Mouse (Mus musculus) liver, embryonic 11.5 days (tissue): ENCODE data around the gene Slc12a8. TPM values are rescaled to one million over a fixed set of nuclear protein-coding genes. Genes with fewer than 3 reads are reported as not detected.

Experiments
- ATAC-seq: fragments of 200-750 bp; cut with Nextera tagmentation; replicated peaks from 2 replicates; pipeline ENCODE4 v1.8.0; 2017; ENCODE audit warnings: moderate number of reproducible peaks, mild to moderate bottlenecking, moderate TSS enrichment, moderate library complexity; ENCODE audit not compliant: low FRiP score
- DNase-seq: peaks from one replicate; pipeline ENCODE4 v3.0.0-alpha.2; 2017; ENCODE audit warnings: low spot score
- H3K27ac ChIP-seq: fragments of 300-500 bp; sonication (generic); 2 replicates; pipeline ENCODE4 v1.5.1; 2014; ENCODE audit warnings: mild to moderate bottlenecking, low read depth, low read length, control low read depth
- H3K27me3 ChIP-seq: fragments of 300-500 bp; sonication (generic); replicated peaks from 2 replicates; pipeline ENCODE4 v1.6.1; 2014; ENCODE audit warnings: low read length, mixed read lengths; ENCODE audit not compliant: control insufficient read depth, insufficient read depth
- H3K36me3 ChIP-seq: fragments of 300-500 bp; sonication (generic); 2 replicates; pipeline ENCODE4 v1.6.1; 2014; ENCODE audit warnings: mild to moderate bottlenecking, low read length, moderate library complexity, mixed read lengths; ENCODE audit not compliant: control insufficient read depth, insufficient read depth
- H3K4me1 ChIP-seq: fragments of 300-500 bp; sonication (generic); replicated peaks from 2 replicates; pipeline ENCODE4 v1.6.1; 2014; ENCODE audit warnings: low read length, mixed read lengths; ENCODE audit not compliant: control insufficient read depth, insufficient read depth
- H3K4me2 ChIP-seq: fragments of 300-500 bp; sonication (generic); 2 replicates; pipeline ENCODE4 v1.6.1; 2014; ENCODE audit warnings: mild to moderate bottlenecking, control low read depth, moderate library complexity
- H3K4me3 ChIP-seq: fragments of 300-500 bp; sonication (generic); 2 replicates; pipeline ENCODE4 v1.5.1; 2014; ENCODE audit warnings: low read depth, low read length, control low read depth
- H3K9ac ChIP-seq: fragments of 300-500 bp; sonication (generic); 2 replicates; pipeline ENCODE4 v1.6.1; 2014; ENCODE audit warnings: low read depth, low read length, control low read depth
- H3K9me3 ChIP-seq: fragments of 300-500 bp; sonication (generic); 2 replicates; pipeline ENCODE4 v1.6.1; 2016; ENCODE audit warnings: low read length, inconsistent platforms, mixed read lengths; ENCODE audit not compliant: control insufficient read depth
- WGBS: fragments of 180-500 bp; shearing (Covaris S2); extraction: QIAGEN DNeasy Blood & Tissue Kit; methylation state at CpG from one replicate; pipeline ENCODE4 v1.1.7; 2014; 5-methylcytosine and 5-hydroxymethylcytosine counted together
- polyA plus RNA-seq: library from polyadenylated mRNA; unstranded; fragments of >200 nt; fragmentation: Nextera tagmentation; extraction: Ambion mirVana; gene quantifications from 2 replicates; pipeline ENCODE4 v1.2.1, GENCODE M21; 2014

Gene Slc12a8
- polyA plus RNA-seq, 1 experiment from 2014 or later = 0.16 TPM

GRCm38 (mm10) chr16:33529502-33530454, 12.7 kb downstream of the Slc12a8 start:
- Histone ChIP-seq H3K4me3 (no peak overlapping the region), H3K27ac (no peak overlapping the region), H3K36me3 (no peaks in the 10 kb centered on the region), H3K27me3 (no peaks in the 10 kb centered on the region), H3K4me2 (no peak overlapping the region), H3K9ac (no peak overlapping the region), H3K9me3 (no peaks in the 10 kb centered on the region), H3K4me1 (no peaks in the 10 kb centered on the region)
- ATAC-seq (no peak), DNase-seq (no peak)
- WGBS = 67% methylated on average over 11 of the region's 11 CpGs

GRCm38 (mm10) chr16:33531184-33531583, 14.1 kb downstream of the Slc12a8 start:
- H3K4me2 ChIP-seq = no peak overlapping the region
- no peaks in the 10 kb centered on the region for H3K36me3 ChIP-seq
- no peak overlapping the region for H3K9ac ChIP-seq
- H3K27me3 ChIP-seq = no peaks in the 10 kb centered on the region
- DNase-seq (no peak), ATAC-seq (no peak)
- no peak overlapping the region for H3K4me3 ChIP-seq
- H3K9me3 ChIP-seq = no peaks in the 10 kb centered on the region
- WGBS = 60% methylated on average over 8 of the region's 8 CpGs
- H3K4me1 ChIP-seq = no peaks in the 10 kb centered on the region
- H3K27ac ChIP-seq = no peak overlapping the region

GRCm38 (mm10) chr16:33536456-33536855, 19.3 kb downstream of the Slc12a8 start:
- H3K27me3 ChIP-seq = no peaks in the 10 kb centered on the region
- WGBS = 68% methylated on average over 8 of the region's 8 CpGs
- DNase-seq = no peak
- H3K27ac ChIP-seq = no peak overlapping the region
- no peak for ATAC-seq
- H3K4me3 ChIP-seq = no peak overlapping the region
- H3K36me3 ChIP-seq = no peaks in the 10 kb centered on the region
- no peak overlapping the region for H3K9ac ChIP-seq
- no peaks in the 10 kb centered on the region for H3K4me1 ChIP-seq
- no peaks in the 10 kb centered on the region for H3K9me3 ChIP-seq
- H3K4me2 ChIP-seq = no peak overlapping the region

- H3K9ac ChIP-seq = no peak overlapping the region
These were observed 20.5 kb downstream of the Slc12a8 start for GRCm38 (mm10) chr16:33537499-33538225.

GRCm38 (mm10) chr16:33544346-33544745, 27.2 kb downstream of the Slc12a8 start:
- ATAC-seq = no peak
- Histone ChIP-seq H3K4me1 (no peaks in the 10 kb centered on the region), H3K36me3 (no peaks in the 10 kb centered on the region), H3K27ac (no peak overlapping the region), H3K9me3 (no peaks in the 10 kb centered on the region), H3K27me3 (no peaks in the 10 kb centered on the region), H3K4me2 (no peak overlapping the region), H3K4me3 (no peak overlapping the region), H3K9ac (no peak overlapping the region)
- no peak for DNase-seq
- 85% methylated on average over 2 of the region's 2 CpGs for WGBS

More at GRCm38 (mm10) chr16:33537499-33538225, 20.5 kb downstream of the Slc12a8 start:
- no peak for DNase-seq
- Histone ChIP-seq H3K4me1 (no peaks in the 10 kb centered on the region), H3K9me3 (no peaks in the 10 kb centered on the region), H3K27me3 (no peaks in the 10 kb centered on the region), H3K36me3 (no peaks in the 10 kb centered on the region), H3K4me2 (no peak overlapping the region), H3K27ac (no peak overlapping the region), H3K4me3 (no peak overlapping the region)
- WGBS = 85% methylated on average over 21 of the region's 21 CpGs
- ATAC-seq = no peak

- no peak overlapping the region for H3K27ac ChIP-seq
- ATAC-seq (no peak), DNase-seq (no peak)
- H3K4me3 ChIP-seq = no peak overlapping the region
- H3K4me1 ChIP-seq = no peaks in the 10 kb centered on the region
- H3K36me3 ChIP-seq = no peaks in the 10 kb centered on the region
- H3K9ac ChIP-seq = no peak overlapping the region
- no peaks in the 10 kb centered on the region for H3K27me3 ChIP-seq
- WGBS = 89% methylated on average over 4 of the region's 4 CpGs
- no peak overlapping the region for H3K4me2 ChIP-seq
- no peaks in the 10 kb centered on the region for H3K9me3 ChIP-seq
These were observed 28.4 kb downstream of the Slc12a8 start for GRCm38 (mm10) chr16:33545530-33545929.

GRCm38 (mm10) chr16:33553689-33554342, 36.7 kb downstream of the Slc12a8 start:
- no peak overlapping the region for H3K4me2 ChIP-seq
- no peak overlapping the region for H3K27ac ChIP-seq
- H3K4me1 ChIP-seq = no peaks in the 10 kb centered on the region
- no peaks in the 10 kb centered on the region for H3K27me3 ChIP-seq
- DNase-seq (no peak), ATAC-seq (no peak)
- H3K9ac ChIP-seq = no peak overlapping the region
- H3K9me3 ChIP-seq = no peaks in the 10 kb centered on the region
- H3K4me3 ChIP-seq = no peak overlapping the region
- no peaks in the 10 kb centered on the region for H3K36me3 ChIP-seq
- 78% methylated on average over 9 of the region's 9 CpGs for WGBS

GRCm38 (mm10) chr16:33558121-33558520, 41.0 kb downstream of the Slc12a8 start:
- no peaks in the 10 kb centered on the region for H3K9me3 ChIP-seq
- H3K27ac ChIP-seq = no peak overlapping the region
- no peaks in the 10 kb centered on the region for H3K36me3 ChIP-seq
- WGBS = 76% methylated on average over 12 of the region's 12 CpGs
- ATAC-seq (no peak), DNase-seq (no peak)
- H3K4me2 ChIP-seq = no peak overlapping the region
- 0 out of 2 replicates have a peak, but pooled peaks cover 4% of the 10 kb centered on the region for H3K4me1 ChIP-seq
- no peak overlapping the region for H3K4me3 ChIP-seq
- H3K27me3 ChIP-seq = no peaks in the 10 kb centered on the region
- H3K9ac ChIP-seq = no peak overlapping the region
